ENCODE assay signal across 12 mouse cellular contexts in genomic region chr5:105715095-105715494, GRCm38 (mm10). TPM values are rescaled to one million over a fixed set of nuclear protein-coding genes. Genes with fewer than 3 reads are reported as not detected.
DNase-seq lines count a peak whose midpoint lies in the region; ATAC-seq and TF ChIP-seq lines count a peak whose summit lies in the region.
"Had no signal": no experiment of that assay in that cellular context is flagged by ENCODE, and none has a peak within 500 bp of the region (broad histone marks: within the 10 kb centered on the region; RNA-seq: fewer than 3 reads in every experiment).

No protein-coding gene starts in this region.

- no peak for ATAC-seq in kidney, embryonic 16.5 days (ENCODE audit: low FRiP score, low TSS enrichment)
- ATAC-seq in midbrain, embryonic 16.5 days: peak; percentile 16; the same call in 1 of the 2 replicates
- no peak for ATAC-seq in midbrain, embryonic 14.5 days (ENCODE audit: low FRiP score, low TSS enrichment)
- peak; percentile 24; the same call in 1 of the 2 replicates for ATAC-seq in limb, embryonic 12.5 days (ENCODE audit: insufficient number of reproducible peaks, insufficient read depth, low FRiP score, low TSS enrichment, low read depth)
- no peak for ATAC-seq in stomach, postnatal 0 days (ENCODE audit: low FRiP score, low TSS enrichment)
- ATAC-seq: liver, embryonic 12.5 days had no signal

- H3K4me2 ChIP-seq in kidney, embryonic 16.5 days (replicated peaks; ENCODE audit: low read depth, low read length): no peak overlapping the region
- no peak overlapping the region for H3K4me2 ChIP-seq in midbrain, embryonic 16.5 days (ENCODE audit: low read length)
- H3K4me2 ChIP-seq in midbrain, embryonic 14.5 days (ENCODE audit: low read length): no peak overlapping the region
- peak overlapping the region; percentile 7; the same call in 1 of the 2 replicates for H3K4me2 ChIP-seq in limb, embryonic 12.5 days
- 0 out of 2 replicates have a peak overlapping the region, but pooled peaks have one; percentile 12 for H3K4me2 ChIP-seq in stomach, postnatal 0 days (replicated peaks; ENCODE audit: low read depth)
- H3K4me2 ChIP-seq: heart, embryonic 15.5 days; liver, embryonic 12.5 days had no signal

- WGBS in kidney, embryonic 16.5 days: 83% methylated on average over 8 of the region's 8 CpGs
- WGBS in midbrain, embryonic 16.5 days: 88% methylated on average over 8 of the region's 8 CpGs
- 86% methylated on average over 8 of the region's 8 CpGs for WGBS in midbrain, embryonic 14.5 days
- 77% methylated on average over 8 of the region's 8 CpGs for WGBS in limb, embryonic 12.5 days
- 68% methylated on average over 8 of the region's 8 CpGs for WGBS in stomach, postnatal 0 days

- TF ChIP-seq CTCF in stomach, postnatal 0 days (IDR thresholded peaks at IDR 0.05; ENCODE audit: low read depth): no peak

- peak overlapping the region; percentile 17; the same call in 1 of the 2 replicates for H3K27ac ChIP-seq in kidney, embryonic 16.5 days (ENCODE audit: low read length)
- peak overlapping the region; percentile 44 for H3K27ac ChIP-seq in midbrain, embryonic 16.5 days (ENCODE audit: low read length)
- H3K27ac ChIP-seq in midbrain, embryonic 14.5 days (replicated peaks; ENCODE audit: low read depth, low read length): no peak overlapping the region
- H3K27ac ChIP-seq in limb, embryonic 12.5 days: peak overlapping the region; percentile 82
- no peak overlapping the region for H3K27ac ChIP-seq in stomach, postnatal 0 days (replicated peaks)
- H3K27ac ChIP-seq: heart, embryonic 15.5 days; liver, embryonic 12.5 days had no signal

- TF ChIP-seq EP300 in stomach, postnatal 0 days (optimal IDR thresholded peaks at IDR 0.05): no peak

- peaks cover 49% of the 10 kb centered on the region for H3K4me1 ChIP-seq in kidney, embryonic 16.5 days (ENCODE audit: insufficient read depth, low read length)
- H3K4me1 ChIP-seq in midbrain, embryonic 16.5 days (ENCODE audit: control insufficient read depth, insufficient read depth, low read length): peaks cover 17% of the 10 kb centered on the region
- peaks cover 14% of the 10 kb centered on the region for H3K4me1 ChIP-seq in midbrain, embryonic 14.5 days (ENCODE audit: control insufficient read depth, insufficient read depth, low read length)
- peaks cover 36% of the 10 kb centered on the region for H3K4me1 ChIP-seq in limb, embryonic 12.5 days (replicated peaks)
- H3K4me1 ChIP-seq in stomach, postnatal 0 days (replicated peaks; ENCODE audit: control insufficient read depth, insufficient read depth): peaks cover 13% of the 10 kb centered on the region; the same call in 1 of the 2 replicates

- H3K36me3 ChIP-seq in kidney, embryonic 16.5 days (ENCODE audit: insufficient read depth, low read length): no peaks in the 10 kb centered on the region; the same call in 1 of the 2 replicates
- no peaks in the 10 kb centered on the region for H3K36me3 ChIP-seq in midbrain, embryonic 16.5 days (ENCODE audit: control insufficient read depth, insufficient read depth, low read length)
- 0 out of 2 replicates have a peak, but pooled peaks cover 5% of the 10 kb centered on the region for H3K36me3 ChIP-seq in midbrain, embryonic 14.5 days (ENCODE audit: control insufficient read depth, insufficient read depth, low read length)
- H3K36me3 ChIP-seq in limb, embryonic 12.5 days: no peaks in the 10 kb centered on the region
- no peaks in the 10 kb centered on the region for H3K36me3 ChIP-seq in stomach, postnatal 0 days (ENCODE audit: control insufficient read depth, insufficient read depth, low read length)
- H3K36me3 ChIP-seq: heart, embryonic 15.5 days; liver, embryonic 12.5 days had no signal

- H3K27me3 ChIP-seq in kidney, embryonic 16.5 days (ENCODE audit: insufficient read depth, low read length): no peaks in the 10 kb centered on the region
- H3K27me3 ChIP-seq in midbrain, embryonic 16.5 days (ENCODE audit: control insufficient read depth, insufficient read depth, low read depth, low read length): no peaks in the 10 kb centered on the region
- H3K27me3 ChIP-seq in midbrain, embryonic 14.5 days (ENCODE audit: control insufficient read depth, insufficient read depth, low read length): no peaks in the 10 kb centered on the region
- no peaks in the 10 kb centered on the region for H3K27me3 ChIP-seq in limb, embryonic 12.5 days
- no peaks in the 10 kb centered on the region for H3K27me3 ChIP-seq in stomach, postnatal 0 days (ENCODE audit: control insufficient read depth, insufficient read depth, low read length)
- H3K27me3 ChIP-seq: heart, embryonic 15.5 days; liver, embryonic 12.5 days; megakaryocyte, embryonic 14.5 days had no signal

- no peak for DNase-seq in kidney, adult 11 months
- no peak for DNase-seq in midbrain, embryonic 14.5 days
- DNase-seq in stomach, postnatal 0 days (ENCODE audit: low spot score): no peak
- no peak for DNase-seq in gastrocnemius, postnatal 10 days
- DNase-seq: gastrocnemius, postnatal 25 days; right cerebral cortex, postnatal 25 days had no signal

- H3K9me3 ChIP-seq in kidney, embryonic 16.5 days (ENCODE audit: low read length): no peaks in the 10 kb centered on the region
- no peaks in the 10 kb centered on the region for H3K9me3 ChIP-seq in midbrain, embryonic 16.5 days (replicated peaks; ENCODE audit: control insufficient read depth, low read length, poor library complexity, severe bottlenecking)
- H3K9me3 ChIP-seq in midbrain, embryonic 14.5 days (ENCODE audit: control insufficient read depth, low read length): no peaks in the 10 kb centered on the region
- no peaks in the 10 kb centered on the region for H3K9me3 ChIP-seq in limb, embryonic 12.5 days
- no peaks in the 10 kb centered on the region for H3K9me3 ChIP-seq in stomach, postnatal 0 days (ENCODE audit: control insufficient read depth, low read length)
- H3K9me3 ChIP-seq: heart, embryonic 15.5 days; liver, embryonic 12.5 days; megakaryocyte, embryonic 14.5 days had no signal

- H3K4me3 ChIP-seq in kidney, embryonic 16.5 days (ENCODE audit: low read length): no peak overlapping the region
- no peak overlapping the region for H3K4me3 ChIP-seq in midbrain, embryonic 16.5 days (ENCODE audit: low read depth, low read length)
- H3K4me3 ChIP-seq in midbrain, embryonic 14.5 days (replicated peaks; ENCODE audit: low read depth, low read length): no peak overlapping the region
- no peak overlapping the region for H3K4me3 ChIP-seq in limb, embryonic 12.5 days (replicated peaks)
- no peak overlapping the region for H3K4me3 ChIP-seq in stomach, postnatal 0 days (ENCODE audit: low read depth, low read length)
- H3K4me3 ChIP-seq: heart, embryonic 15.5 days; liver, embryonic 12.5 days had no signal

- H3K9ac ChIP-seq in kidney, embryonic 16.5 days (replicated peaks; ENCODE audit: low read length): no peak overlapping the region
- no peak overlapping the region for H3K9ac ChIP-seq in midbrain, embryonic 16.5 days (ENCODE audit: low read depth, low read length)
- no peak overlapping the region for H3K9ac ChIP-seq in midbrain, embryonic 14.5 days (replicated peaks; ENCODE audit: low read length)
- no peak overlapping the region for H3K9ac ChIP-seq in limb, embryonic 12.5 days (replicated peaks)
- H3K9ac ChIP-seq in stomach, postnatal 0 days (ENCODE audit: low read length): no peak overlapping the region
- H3K9ac ChIP-seq: heart, embryonic 15.5 days; liver, embryonic 12.5 days had no signal

RNA-seq across cellular contexts. Expression of gene Lrrc8d, which starts 15.3 kb away (rescaled TPM):
- polyA plus RNA-seq in kidney, embryonic 16.5 days (2015; fragmentation: Nextera tagmentation; extraction: Ambion mirVana): 28.6 and 33.4 TPM in 2 replicates
- polyA plus RNA-seq in midbrain, embryonic 16.5 days (2015; fragmentation: Nextera tagmentation; extraction: Ambion mirVana): 33.9 and 35.9 TPM in 2 replicates
- polyA plus RNA-seq in midbrain, embryonic 14.5 days (2014; fragmentation: Nextera tagmentation; extraction: Ambion mirVana): 33.0 and 45.2 TPM in 2 replicates
- polyA plus RNA-seq in limb, embryonic 12.5 days (2016; fragmentation: Nextera tagmentation; extraction: Ambion mirVana): 22.9 and 23.1 TPM in 2 replicates
- 10.2 and 10.7 TPM in 2 replicates for polyA plus RNA-seq in stomach, postnatal 0 days (2015; fragmentation: Nextera tagmentation; extraction: Ambion mirVana)
- total RNA-seq in gastrocnemius, postnatal 10 days (2021): 10 to 100 TPM; 10.8 to 11.1 TPM

Comparison
In these comparisons a context has a peak if more than half of its experiments do, and no peak if none do; other contexts are left out.
1. ATAC-seq: peak in midbrain, embryonic 16.5 days (single experiment) and limb, embryonic 12.5 days (single experiment); none in kidney, embryonic 16.5 days (single experiment), midbrain, embryonic 14.5 days (single experiment) and stomach, postnatal 0 days (single experiment).
2. H3K27ac ChIP-seq: peak in kidney, embryonic 16.5 days (single experiment), midbrain, embryonic 16.5 days (single experiment) and limb, embryonic 12.5 days (single experiment); none in midbrain, embryonic 14.5 days (single experiment) and stomach, postnatal 0 days (single experiment).
3. H3K4me2 ChIP-seq: peak in limb, embryonic 12.5 days (single experiment) and stomach, postnatal 0 days (single experiment); none in kidney, embryonic 16.5 days (single experiment), midbrain, embryonic 16.5 days (single experiment) and midbrain, embryonic 14.5 days (single experiment).